Mouse (Mus musculus): ENCODE measurements around the gene Gm20388.

Gm20388 gene

GRCm38 (mm10) chr8:123632257-123632656 is 3721.6 kb downstream of the Gm20388 start:
- DNase-seq (ENCODE audit: low spot score in 2 of 2): no peak

DNA sequence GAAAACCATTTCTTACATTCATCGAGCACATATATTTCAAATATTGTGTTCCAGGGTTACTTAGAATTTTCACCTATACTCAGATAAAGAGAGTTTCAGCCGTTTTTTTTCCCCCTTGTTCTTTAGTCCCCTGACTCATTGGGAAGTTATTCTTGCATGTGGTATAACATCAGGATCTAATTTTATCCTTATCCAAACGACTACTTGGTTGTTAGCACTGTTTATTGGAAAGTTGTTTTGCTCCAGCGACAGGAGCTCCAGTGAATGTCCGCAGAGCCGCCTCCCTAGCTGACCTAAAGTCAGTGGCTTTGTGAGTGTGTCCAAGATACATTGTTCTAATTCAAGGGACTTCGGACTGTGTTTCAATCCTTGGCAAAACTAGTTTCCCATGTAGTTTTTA is 3723.2 kb downstream of the Gm20388 start:
- no peak for DNase-seq (ENCODE audit: low spot score in 2 of 2)

- DNase-seq (ENCODE audit: low spot score in 2 of 2): no peak
Measured at GRCm38 (mm10) chr8:123634395-123635131, 3723.9 kb downstream of the Gm20388 start.

- no peak for DNase-seq (ENCODE audit: low spot score in 2 of 2)
Measured at GRCm38 (mm10) chr8:123635671-123636070, 3725.0 kb downstream of the Gm20388 start.

DNA sequence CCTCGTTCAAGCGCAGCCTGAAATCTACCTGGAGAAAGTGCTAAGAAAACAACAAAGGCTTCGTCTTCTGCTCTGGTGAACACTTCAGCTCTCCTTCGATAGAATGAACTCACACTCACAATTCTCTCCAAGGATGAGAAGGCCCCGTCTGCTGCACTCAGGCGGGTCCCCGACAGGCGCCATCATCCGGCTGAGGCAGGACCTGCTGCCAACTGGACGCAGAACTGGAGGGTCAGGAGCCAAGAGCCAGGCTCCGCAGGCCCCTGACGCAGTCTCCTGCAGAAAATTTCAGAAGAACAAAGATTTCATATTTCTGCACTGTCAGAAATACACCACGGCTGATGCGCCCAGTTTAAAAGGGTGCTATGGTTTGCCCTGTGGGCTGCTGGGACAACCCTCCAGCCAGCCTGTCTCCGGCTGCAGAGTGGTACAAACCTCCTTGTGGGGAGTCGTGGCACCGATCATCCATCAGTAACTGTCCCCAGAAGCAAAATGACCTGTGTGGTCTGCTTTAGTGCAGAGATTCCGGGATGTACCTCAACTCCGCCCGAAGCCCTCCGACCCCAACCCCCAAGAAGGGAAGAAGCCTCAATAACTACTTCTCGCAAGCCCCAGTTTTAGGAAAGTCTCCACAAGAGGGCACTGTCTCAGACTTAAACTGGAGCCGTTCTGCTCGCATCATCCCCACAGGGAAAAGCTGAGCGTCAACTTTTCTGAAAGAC is 3732.8 kb downstream of the Gm20388 start:
- peak in 1 of 2 experiments; percentile 26 for DNase-seq (ENCODE audit: low spot score in 2 of 2)

DNA sequence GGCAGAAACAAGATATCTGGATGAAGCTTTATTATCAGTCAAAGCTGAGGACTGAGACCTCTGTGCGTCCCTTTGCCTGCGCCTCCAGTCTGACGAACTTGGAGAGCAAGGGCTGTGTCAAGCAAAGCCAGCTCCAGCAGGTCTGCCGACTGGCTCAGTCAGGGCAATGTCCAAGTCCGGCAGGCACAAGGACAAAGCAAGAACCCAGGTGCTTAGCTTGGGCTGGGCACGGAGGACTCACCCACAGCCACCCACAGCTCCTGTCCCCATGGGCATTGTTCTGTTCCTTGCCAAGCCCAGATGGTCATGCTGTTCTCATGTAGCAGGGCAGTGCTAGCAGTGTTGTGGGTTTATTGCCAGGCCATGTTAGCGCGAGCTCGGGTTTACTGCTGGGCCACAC is 3734.6 kb downstream of the Gm20388 start:
- no peak for DNase-seq (ENCODE audit: low spot score in 2 of 2)

- DNase-seq (ENCODE audit: low spot score in 2 of 2): peak in 1 of 2 experiments; percentile 69
Measured at GRCm38 (mm10) chr8:123648245-123649170, 3737.9 kb downstream of the Gm20388 start.

GRCm38 (mm10) chr8:123649483-123649882 is 3738.8 kb downstream of the Gm20388 start:
- DNase-seq (ENCODE audit: low spot score in 2 of 2): no peak

- DNase-seq (ENCODE audit: low spot score in 2 of 2): no peak
Measured at GRCm38 (mm10) chr8:123651390-123652098, 3740.9 kb downstream of the Gm20388 start.

- DNase-seq (ENCODE audit: low spot score in 2 of 2): no peak
Measured at GRCm38 (mm10) chr8:123652641-123653040, 3742.0 kb downstream of the Gm20388 start.

GRCm38 (mm10) chr8:123653308-123653993 is 3742.8 kb downstream of the Gm20388 start, which contains the start of gene Rhou:
Gene Rhou (plus strand): TSS chr8:123653929.
- DNase-seq (ENCODE audit: low spot score in 2 of 2): peak; percentile 91

- peak; percentile 52 to 61 for DNase-seq (ENCODE audit: low spot score in 2 of 2)
Measured at GRCm38 (mm10) chr8:123653994-123654569, 3743.4 kb downstream of the Gm20388 start.

- no peak for DNase-seq (ENCODE audit: low spot score in 2 of 2)
Measured at GRCm38 (mm10) chr8:123654763-123655162, 3744.1 kb downstream of the Gm20388 start.

- peak in 1 of 2 experiments; percentile 50 for DNase-seq (ENCODE audit: low spot score in 2 of 2)
Measured at GRCm38 (mm10) chr8:123655351-123655779, 3744.7 kb downstream of the Gm20388 start.

- DNase-seq (ENCODE audit: low spot score in 2 of 2): no peak
Measured at GRCm38 (mm10) chr8:123657826-123658225, 3747.2 kb downstream of the Gm20388 start.

- DNase-seq (ENCODE audit: low spot score in 2 of 2): no peak
Measured at GRCm38 (mm10) chr8:123659469-123660057, 3748.9 kb downstream of the Gm20388 start.

DNA sequence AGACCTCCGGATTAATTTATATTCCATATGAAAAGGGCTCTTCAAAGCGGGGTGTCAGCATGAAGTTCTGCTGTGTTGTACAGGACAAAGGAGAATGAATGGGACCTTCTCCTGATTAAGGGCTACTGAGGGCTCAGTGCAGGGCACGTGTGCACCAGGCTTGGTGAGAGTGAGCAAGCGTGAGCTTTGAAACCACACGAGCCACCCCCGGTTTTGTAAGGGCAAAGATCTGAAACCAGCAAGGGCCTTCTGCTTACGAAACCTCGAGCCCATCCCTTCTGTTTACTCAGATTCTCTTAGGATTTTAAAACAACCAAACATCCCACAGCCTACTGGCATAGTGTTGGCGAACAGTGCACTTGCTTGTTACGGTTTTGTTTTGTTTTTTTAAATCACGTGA is 3750.9 kb downstream of the Gm20388 start:
- no peak for DNase-seq (ENCODE audit: low spot score in 2 of 2)

- DNase-seq (ENCODE audit: low spot score in 2 of 2): no peak
Measured at GRCm38 (mm10) chr8:123665580-123665979, 3754.9 kb downstream of the Gm20388 start.

DNA sequence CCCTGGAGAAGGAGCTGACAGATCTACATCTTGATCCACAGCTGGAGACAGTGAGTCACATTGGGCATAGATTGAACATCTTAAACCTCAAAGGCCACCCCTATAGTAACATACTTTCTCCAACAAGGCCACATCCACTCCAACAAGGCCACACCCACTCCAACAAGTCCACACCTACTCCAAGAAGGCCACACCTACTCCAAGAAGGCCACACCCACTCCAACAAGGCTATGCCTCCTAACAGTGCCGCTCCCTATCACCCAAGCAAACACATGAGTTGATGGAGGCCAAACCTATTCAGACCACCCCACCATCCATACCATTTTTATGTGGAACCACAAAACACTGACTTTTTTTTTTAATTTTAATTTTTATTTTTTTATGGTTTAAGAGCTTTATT is 3756.2 kb downstream of the Gm20388 start:
- DNase-seq (ENCODE audit: low spot score in 2 of 2): no peak

DNA sequence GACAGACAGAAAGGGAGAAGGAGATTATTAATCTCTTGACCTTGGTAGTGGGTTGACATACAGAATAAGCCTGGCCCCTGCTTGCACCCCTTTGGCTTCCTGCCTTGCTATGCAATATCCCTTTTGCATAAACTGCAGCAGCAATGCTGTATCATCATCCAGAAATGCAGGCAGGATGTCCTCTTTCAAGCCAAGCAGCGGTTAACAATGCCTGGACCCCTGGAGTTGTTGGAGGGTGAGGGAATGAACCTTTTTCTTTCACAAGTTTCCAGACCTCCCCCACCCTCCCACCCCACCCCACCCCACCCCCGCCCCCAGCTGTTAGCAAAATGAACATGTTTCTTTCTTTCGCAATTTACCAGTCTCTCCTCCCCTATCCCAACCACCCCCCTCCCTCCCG is 3758.0 kb downstream of the Gm20388 start:
- no peak for DNase-seq (ENCODE audit: low spot score in 2 of 2)

All from urinary bladder, adult 18-20 months (tissue).